Mouse (Mus musculus): ENCODE data around the gene Wnt3. TPM values are rescaled to one million over a fixed set of nuclear protein-coding genes. Genes with fewer than 3 reads are reported as not detected.
A peak's percentile ranks its signal among the peaks of the same experiment; 100 is the strongest.

The Wnt3 gene
- polyA plus RNA-seq, 1 experiment = not detected

GRCm38 (mm10) chr11:103829956-103830355 is 56.0 kb downstream of the Wnt3 start:
- TF ChIP-seq FLI1 (IDR thresholded peaks at IDR 0.05; ENCODE audit: low read length) (no peak), GATA1 (IDR thresholded peaks at IDR 0.05; ENCODE audit: borderline replicate concordance, low read length) (no peak)
- Histone ChIP-seq H3K4me1 (no peaks in the 10 kb centered on the region), H3K9me3 (no peaks in the 10 kb centered on the region), H3K27me3 (replicated peaks) (no peaks in the 10 kb centered on the region), H3K4me3 (replicated peaks) (no peak overlapping the region), H3K36me3 (replicated peaks; ENCODE audit: low read length) (peaks cover 97% of the 10 kb centered on the region)

DNA sequence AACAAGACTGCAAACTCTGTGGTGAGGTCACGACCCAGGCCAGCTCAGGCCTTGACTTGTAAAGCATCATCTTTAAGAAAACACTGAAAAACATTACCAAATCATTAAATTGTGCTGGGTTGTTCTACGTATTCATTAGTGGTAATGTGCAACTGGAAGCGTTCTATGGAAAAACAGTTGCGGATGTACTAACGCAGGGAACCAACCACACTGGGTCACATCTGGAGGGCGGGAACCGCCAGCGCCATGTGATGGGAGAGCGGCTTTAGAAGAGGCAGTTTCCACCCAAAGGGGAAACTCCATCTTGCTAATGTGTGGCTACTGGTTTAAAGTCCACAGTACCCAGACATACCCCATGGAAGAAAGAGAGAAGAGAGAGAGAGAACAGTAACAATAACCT is 56.5 kb downstream of the Wnt3 start:
- TF ChIP-seq FLI1 (IDR thresholded peaks at IDR 0.05; ENCODE audit: low read length) (no peak), GATA1 (IDR thresholded peaks at IDR 0.05; ENCODE audit: borderline replicate concordance, low read length) (no peak)
- H3K9me3 ChIP-seq = no peaks in the 10 kb centered on the region
- H3K36me3 ChIP-seq (replicated peaks; ENCODE audit: low read length) = peaks cover 97% of the 10 kb centered on the region
- H3K4me3 ChIP-seq (replicated peaks) = no peak overlapping the region
- H3K27me3 ChIP-seq (replicated peaks) = no peaks in the 10 kb centered on the region
- no peaks in the 10 kb centered on the region for H3K4me1 ChIP-seq

- Histone ChIP-seq H3K4me1 (no peaks in the 10 kb centered on the region), H3K9me3 (no peaks in the 10 kb centered on the region), H3K4me3 (replicated peaks) (no peak overlapping the region), H3K27me3 (replicated peaks) (no peaks in the 10 kb centered on the region), H3K36me3 (replicated peaks; ENCODE audit: low read length) (peaks cover 98% of the 10 kb centered on the region)
- TF ChIP-seq FLI1 (IDR thresholded peaks at IDR 0.05; ENCODE audit: low read length) = no peak
- TF ChIP-seq GATA1 (IDR thresholded peaks at IDR 0.05; ENCODE audit: borderline replicate concordance, low read length) = no peak
These were observed 57.8 kb downstream of the Wnt3 start for GRCm38 (mm10) chr11:103831766-103832165.

- H3K4me3 ChIP-seq (replicated peaks) = no peak overlapping the region
- TF ChIP-seq FLI1 (IDR thresholded peaks at IDR 0.05; ENCODE audit: low read length) (no peak), GATA1 (IDR thresholded peaks at IDR 0.05; ENCODE audit: borderline replicate concordance, low read length) (no peak)
- peaks cover 98% of the 10 kb centered on the region for H3K36me3 ChIP-seq (replicated peaks; ENCODE audit: low read length)
These were observed 58.4 kb downstream of the Wnt3 start for GRCm38 (mm10) chr11:103832331-103832730.

DNA sequence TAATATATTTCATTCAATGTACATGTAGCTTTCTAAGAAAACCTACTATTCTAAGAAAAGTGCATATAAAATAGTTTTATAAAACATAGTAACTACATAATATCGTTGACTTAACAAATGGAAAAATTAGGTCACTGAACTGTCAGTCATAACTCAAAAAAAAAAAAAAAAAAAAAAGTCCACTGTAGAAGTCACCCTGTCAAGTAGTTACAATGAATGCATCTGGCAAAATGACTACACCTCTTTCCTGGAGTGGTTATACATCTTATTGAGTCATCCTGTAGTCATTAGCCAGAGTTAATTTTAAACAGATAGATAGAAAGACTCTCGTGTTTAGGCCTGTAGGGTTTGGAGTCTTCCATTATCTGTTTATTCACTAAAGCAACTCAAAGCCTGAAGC is 65.0 kb downstream of the Wnt3 start:
- Histone ChIP-seq H3K4me3 (replicated peaks) (no peak overlapping the region), H3K9me3 (no peaks in the 10 kb centered on the region), H3K4me1 (peaks cover 3% of the 10 kb centered on the region; the same call in 1 of the 2 replicates), H3K27me3 (replicated peaks) (no peaks in the 10 kb centered on the region), H3K36me3 (replicated peaks; ENCODE audit: low read length) (peaks cover 91% of the 10 kb centered on the region)
- TF ChIP-seq GATA1 (IDR thresholded peaks at IDR 0.05; ENCODE audit: borderline replicate concordance, low read length) (no peak), FLI1 (IDR thresholded peaks at IDR 0.05; ENCODE audit: low read length) (no peak)

More at GRCm38 (mm10) chr11:103832331-103832730, 58.4 kb downstream of the Wnt3 start:
- Histone ChIP-seq H3K9me3 (no peaks in the 10 kb centered on the region), H3K27me3 (replicated peaks) (no peaks in the 10 kb centered on the region), H3K4me1 (no peaks in the 10 kb centered on the region)

GRCm38 (mm10) chr11:103840834-103841233 is 66.9 kb downstream of the Wnt3 start:
- H3K4me1 ChIP-seq = peaks cover 3% of the 10 kb centered on the region; the same call in 1 of the 2 replicates
- H3K9me3 ChIP-seq = no peaks in the 10 kb centered on the region
- H3K27me3 ChIP-seq (replicated peaks) = no peaks in the 10 kb centered on the region
- peaks cover 91% of the 10 kb centered on the region for H3K36me3 ChIP-seq (replicated peaks; ENCODE audit: low read length)
- TF ChIP-seq FLI1 (IDR thresholded peaks at IDR 0.05; ENCODE audit: low read length) = no peak
- TF ChIP-seq GATA1 (IDR thresholded peaks at IDR 0.05; ENCODE audit: borderline replicate concordance, low read length) = no peak
- no peak overlapping the region for H3K4me3 ChIP-seq (replicated peaks)

- no peaks in the 10 kb centered on the region for H3K27me3 ChIP-seq (replicated peaks)
- TF ChIP-seq GATA1 (IDR thresholded peaks at IDR 0.05; ENCODE audit: borderline replicate concordance, low read length) = no peak
- TF ChIP-seq FLI1 (IDR thresholded peaks at IDR 0.05; ENCODE audit: low read length) = no peak
- peaks cover 40% of the 10 kb centered on the region for H3K4me1 ChIP-seq
- no peaks in the 10 kb centered on the region for H3K9me3 ChIP-seq
- H3K4me3 ChIP-seq (replicated peaks) = peak overlapping the region; percentile 47
- H3K36me3 ChIP-seq (replicated peaks; ENCODE audit: low read length) = peaks cover 96% of the 10 kb centered on the region
These were observed 74.3 kb downstream of the Wnt3 start for GRCm38 (mm10) chr11:103848287-103848686.

GRCm38 (mm10) chr11:103852590-103853283 is 78.8 kb downstream of the Wnt3 start:
- Histone ChIP-seq H3K27me3 (replicated peaks) (no peaks in the 10 kb centered on the region), H3K4me1 (peaks cover 55% of the 10 kb centered on the region), H3K9me3 (no peaks in the 10 kb centered on the region), H3K36me3 (replicated peaks; ENCODE audit: low read length) (peaks cover 99% of the 10 kb centered on the region), H3K4me3 (replicated peaks) (no peak overlapping the region)
- no peak for TF ChIP-seq GATA1 (IDR thresholded peaks at IDR 0.05; ENCODE audit: borderline replicate concordance, low read length)
- TF ChIP-seq FLI1 (IDR thresholded peaks at IDR 0.05; ENCODE audit: low read length) = no peak

DNA sequence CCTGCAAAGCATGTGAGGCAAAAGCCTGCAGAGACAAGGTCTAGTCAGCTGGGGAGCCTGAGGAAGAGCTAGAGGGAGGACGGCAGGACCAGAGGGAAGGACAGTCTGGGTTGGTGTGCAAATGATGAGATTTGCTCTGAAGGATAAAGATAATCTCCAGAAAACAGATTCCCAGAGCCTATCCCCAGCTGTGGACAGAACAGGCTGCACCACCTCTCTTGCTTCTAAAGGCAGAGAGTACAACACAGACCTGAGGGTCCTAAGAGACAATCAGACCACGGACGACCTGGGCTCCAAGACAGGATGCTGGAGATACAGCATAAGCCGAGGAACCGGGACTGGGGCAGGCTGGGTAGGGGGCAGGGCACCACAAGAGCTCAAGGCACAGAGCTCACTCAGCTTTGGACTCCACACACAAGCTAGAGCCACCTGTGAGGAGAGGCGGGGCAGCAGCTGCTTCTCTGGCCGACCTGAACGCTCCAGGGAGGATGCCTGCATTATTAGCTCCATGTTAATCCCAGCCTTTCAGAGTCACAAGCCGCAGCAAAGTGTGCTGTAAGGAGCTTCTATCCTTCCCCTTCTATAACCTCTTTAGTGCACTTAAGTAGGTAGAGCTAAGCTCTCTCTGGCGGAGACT is 79.5 kb downstream of the Wnt3 start:
- TF ChIP-seq GATA1 (IDR thresholded peaks at IDR 0.05; ENCODE audit: borderline replicate concordance, low read length) (no peak), FLI1 (IDR thresholded peaks at IDR 0.05; ENCODE audit: low read length) (no peak)
- peaks cover 99% of the 10 kb centered on the region for H3K36me3 ChIP-seq (replicated peaks; ENCODE audit: low read length)
- no peaks in the 10 kb centered on the region for H3K27me3 ChIP-seq (replicated peaks)
- no peaks in the 10 kb centered on the region for H3K9me3 ChIP-seq
- peaks cover 52% of the 10 kb centered on the region for H3K4me1 ChIP-seq
- H3K4me3 ChIP-seq (replicated peaks) = no peak overlapping the region

GRCm38 (mm10) chr11:103854294-103854693 is 80.3 kb downstream of the Wnt3 start:
- Histone ChIP-seq H3K27me3 (replicated peaks) (no peaks in the 10 kb centered on the region), H3K4me1 (peaks cover 43% of the 10 kb centered on the region), H3K9me3 (no peaks in the 10 kb centered on the region), H3K36me3 (replicated peaks; ENCODE audit: low read length) (peaks cover 99% of the 10 kb centered on the region), H3K4me3 (replicated peaks) (no peak overlapping the region)
- TF ChIP-seq GATA1 (IDR thresholded peaks at IDR 0.05; ENCODE audit: borderline replicate concordance, low read length) (no peak), FLI1 (IDR thresholded peaks at IDR 0.05; ENCODE audit: low read length) (no peak)

Measured in megakaryocyte, embryonic 14.5 days (primary cell).